Mouse (Mus musculus): Measurements from ENCODE around the gene Trim7. TPM values are rescaled to one million over a fixed set of nuclear protein-coding genes. Genes with fewer than 3 reads are reported as not detected.
"Not testable (repeated sequence)": the region's sequence is repeated elsewhere in the genome, so short reads cannot be mapped to it uniquely, and the experiment has no call there.

Gene Trim7
- polyA plus RNA-seq, 1 experiment, result 13.5 TPM

GRCm38 (mm10) chr11:48898812-48899431 lies 73.0 kb downstream of the Trim7 start:
- no peak for DNase-seq (ENCODE audit: low read depth)

GRCm38 (mm10) chr11:48900654-48901566 lies 75.0 kb downstream of the Trim7 start:
- not testable (repeated sequence) for DNase-seq (ENCODE audit: low read depth)

GRCm38 (mm10) chr11:48901567-48901930 lies 75.6 kb downstream of the Trim7 start:
- DNase-seq (ENCODE audit: low read depth), result not testable (repeated sequence)

Other genes with a start within 250 kb of the Trim7 start
- gene Rack1, start 25.8 kb upstream of the Trim7 start, polyA plus RNA-seq (2012; rRNA removed), result 1,923 and 2,165 TPM in 2 replicates
- 30.3 and 33.8 TPM in 2 replicates for gene Trim41, start 8.8 kb upstream of the Trim7 start, polyA plus RNA-seq (2012; rRNA removed)
- gene Gm12184, start 515 bp downstream of the Trim7 start, polyA plus RNA-seq (2012; rRNA removed), result 11.0 and 15.0 TPM in 2 replicates
- 12.7 and 14.8 TPM in 2 replicates for gene Irgm1, start 45.5 kb downstream of the Trim7 start, polyA plus RNA-seq (2012; rRNA removed)
- 0.50 and 0.62 TPM in 2 replicates for gene Gm5431, start 76.1 kb downstream of the Trim7 start, polyA plus RNA-seq (2012; rRNA removed)
- 8.1 and 9.9 TPM in 2 replicates for gene Psme2b, start 120.0 kb downstream of the Trim7 start, polyA plus RNA-seq (2012; rRNA removed)
- gene Olfr56, start 152.7 kb downstream of the Trim7 start, polyA plus RNA-seq (2012; rRNA removed), result 0.49 and 0.63 TPM in 2 replicates
- 1.8 and 4.0 TPM in 2 replicates for gene 9930111J21Rik1, start 153.3 kb downstream of the Trim7 start, polyA plus RNA-seq (2012; rRNA removed)
- 0.03 and 0.12 TPM in 2 replicates for gene Gm12185, start 166.1 kb downstream of the Trim7 start, polyA plus RNA-seq (2012; rRNA removed)
- 1.3 and 2.6 TPM in 2 replicates for gene Tgtp1, start 168.0 kb downstream of the Trim7 start, polyA plus RNA-seq (2012; rRNA removed)
- gene 9930111J21Rik2, start 225.1 kb downstream of the Trim7 start, polyA plus RNA-seq (2012; rRNA removed), result 1.9 and 2.1 TPM in 2 replicates
- gene Tgtp2, start 238.1 kb downstream of the Trim7 start, polyA plus RNA-seq (2012; rRNA removed), result 3.8 and 6.6 TPM in 2 replicates

Measured in gonadal fat pad, adult 2 months (tissue).